Mouse (Mus musculus) embryonic fibroblast, embryonic 13.5 days (primary cell): ENCODE measurements around the gene Arl4c. TPM values are rescaled to one million over a fixed set of nuclear protein-coding genes. Genes with fewer than 3 reads are reported as not detected.
"Not testable (repeated sequence)": the region's sequence is repeated elsewhere in the genome, so short reads cannot be mapped to it uniquely, and the experiment has no call there.

Experiments used
- H3K27ac ChIP-seq: 2 replicates; pipeline ENCODE4 v1.5.1; 2012; ENCODE audit warnings: low read length, control low read depth, inconsistent platforms; ENCODE audit not compliant: insufficient read depth
- H3K4me1 ChIP-seq: 2 replicates; pipeline ENCODE4 v1.6.1; 2011; ENCODE audit warnings: low read length; ENCODE audit not compliant: control insufficient read depth, insufficient read depth
- H3K4me3 ChIP-seq: 2 replicates; pipeline ENCODE4 v1.5.1; 2011; ENCODE audit warnings: mild to moderate bottlenecking, control low read depth, low read length; ENCODE audit not compliant: insufficient read depth
- CTCF ChIP-seq: IDR thresholded peaks from 2 replicates; pipeline ENCODE4 v1.5.1; 2011; ENCODE audit warnings: mild to moderate bottlenecking, control low read depth, low read length, moderate library complexity, borderline replicate concordance; ENCODE audit not compliant: insufficient read depth
- POLR2A ChIP-seq: IDR thresholded peaks from 2 replicates; pipeline ENCODE4 v1.6.1; 2011; ENCODE audit warnings: low read depth, mild to moderate bottlenecking, control low read depth, low read length, moderate library complexity
- polyA plus RNA-seq: library from polyadenylated mRNA; stranded (reverse); fragments of >200 nt; gene quantifications from 2 replicates; pipeline ENCODE4 v1.2.4, GENCODE M21; 2011; ENCODE audit warnings: low read depth; ENCODE audit not compliant: missing spikeins, insufficient read length

Arl4c gene
- polyA plus RNA-seq, 1 experiment, result 36.4 TPM

DNA sequence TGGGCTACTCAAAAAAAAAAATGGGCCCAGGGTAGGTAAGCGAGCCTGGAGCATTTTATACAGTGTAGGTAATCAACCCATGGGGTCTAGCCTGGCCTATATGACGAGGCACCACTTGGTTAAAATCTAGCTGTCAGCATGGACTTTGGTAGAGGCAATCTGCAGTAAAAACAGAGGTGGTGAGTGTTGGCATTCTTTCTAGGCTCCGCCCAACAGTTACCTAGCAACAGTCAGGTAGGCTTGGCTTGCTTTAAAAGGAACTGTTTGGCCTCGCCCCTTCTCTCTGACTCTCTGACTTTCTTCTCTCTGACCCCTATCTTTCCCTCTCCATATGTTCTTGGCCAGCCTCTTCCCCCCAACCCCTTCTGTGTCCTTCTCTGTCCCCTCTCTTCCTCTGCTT is 63.4 kb downstream of the Arl4c start:
- no peak for TF ChIP-seq POLR2A
- TF ChIP-seq CTCF, result no peak
- Histone ChIP-seq H3K27ac (no peak overlapping the region), H3K4me1 (peaks cover 11% of the 10 kb centered on the region)

DNA sequence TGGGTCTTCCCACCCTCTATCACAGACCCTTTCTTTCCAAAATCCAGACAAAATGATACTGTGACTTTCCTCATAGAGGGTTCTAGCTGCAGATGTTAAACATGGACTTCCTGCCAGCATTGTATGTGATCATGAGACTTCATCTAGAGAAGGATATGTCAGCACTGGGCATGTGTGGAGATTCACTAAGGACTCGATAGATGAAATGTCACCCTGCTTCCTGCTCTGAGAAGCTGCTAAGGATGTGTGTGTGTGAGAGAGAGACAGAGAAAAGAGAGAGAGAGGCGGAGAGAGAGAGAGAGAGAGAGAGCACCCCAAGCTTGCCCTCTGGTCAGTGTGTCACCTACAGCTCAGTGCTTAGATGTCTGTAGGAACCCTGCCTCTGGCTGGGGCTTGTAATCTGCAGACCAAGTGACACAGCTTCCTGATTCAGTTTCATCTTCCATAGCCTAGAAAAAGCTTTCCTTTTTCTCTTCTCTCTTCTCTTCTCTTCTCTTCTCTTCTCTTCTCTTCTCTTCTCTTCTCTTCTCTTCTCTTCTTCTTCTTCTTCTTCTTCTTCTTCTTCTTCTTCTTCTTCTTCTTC is 65.4 kb downstream of the Arl4c start:
- H3K4me3 ChIP-seq, H3K27ac ChIP-seq: not testable (repeated sequence)
- peaks cover 11% of the 10 kb centered on the region for H3K4me1 ChIP-seq

More for the DNA sequence above, 63.4 kb downstream of the Arl4c start:
- H3K4me3 ChIP-seq, result no peak overlapping the region

DNA sequence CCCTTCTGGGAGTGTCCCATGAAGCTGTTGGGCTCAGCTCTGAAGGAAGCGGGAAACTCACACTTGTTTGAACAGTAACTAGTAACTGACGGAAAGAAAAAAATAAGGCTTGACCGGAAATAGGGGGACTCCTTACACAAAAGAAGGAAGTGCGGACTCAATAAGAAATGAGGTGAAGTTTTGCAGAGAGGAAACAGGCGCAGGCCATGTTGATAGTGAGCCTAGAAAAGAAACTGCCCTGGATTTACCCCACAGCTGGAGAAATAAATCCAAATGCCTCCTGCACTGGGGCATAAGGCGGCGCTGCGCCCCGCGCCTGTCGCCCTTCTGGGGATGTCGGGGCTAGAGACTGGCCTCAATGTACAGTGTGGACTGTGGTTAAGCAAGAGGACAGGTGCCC is 66.4 kb downstream of the Arl4c start:
- Histone ChIP-seq H3K4me3 (no peak overlapping the region), H3K4me1 (peaks cover 11% of the 10 kb centered on the region), H3K27ac (no peak overlapping the region)
- TF ChIP-seq POLR2A (no peak), CTCF (no peak)

DNA sequence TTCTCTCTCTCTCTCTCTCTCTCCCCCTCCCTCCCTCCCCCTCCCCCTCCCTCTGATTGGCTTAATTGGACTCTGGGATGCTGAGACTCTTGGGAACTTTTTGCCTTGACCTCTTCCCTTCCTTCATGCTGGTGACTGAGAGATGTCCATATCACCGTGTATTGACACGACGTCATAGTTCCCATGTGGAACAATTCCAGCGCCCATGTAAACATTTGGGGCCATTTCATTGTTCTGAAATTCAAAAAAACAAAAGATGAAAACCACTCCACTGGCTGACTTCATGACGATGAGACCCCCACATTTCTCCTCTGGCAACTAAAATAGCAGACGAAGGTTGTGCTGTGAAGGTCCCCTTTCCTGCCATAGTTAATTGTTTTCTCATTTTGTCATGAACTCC is 69.2 kb downstream of the Arl4c start:
- Histone ChIP-seq H3K27ac (no peak overlapping the region), H3K4me1 (no peaks in the 10 kb centered on the region), H3K4me3 (no peak overlapping the region)
- TF ChIP-seq POLR2A (no peak), CTCF (no peak)

DNA sequence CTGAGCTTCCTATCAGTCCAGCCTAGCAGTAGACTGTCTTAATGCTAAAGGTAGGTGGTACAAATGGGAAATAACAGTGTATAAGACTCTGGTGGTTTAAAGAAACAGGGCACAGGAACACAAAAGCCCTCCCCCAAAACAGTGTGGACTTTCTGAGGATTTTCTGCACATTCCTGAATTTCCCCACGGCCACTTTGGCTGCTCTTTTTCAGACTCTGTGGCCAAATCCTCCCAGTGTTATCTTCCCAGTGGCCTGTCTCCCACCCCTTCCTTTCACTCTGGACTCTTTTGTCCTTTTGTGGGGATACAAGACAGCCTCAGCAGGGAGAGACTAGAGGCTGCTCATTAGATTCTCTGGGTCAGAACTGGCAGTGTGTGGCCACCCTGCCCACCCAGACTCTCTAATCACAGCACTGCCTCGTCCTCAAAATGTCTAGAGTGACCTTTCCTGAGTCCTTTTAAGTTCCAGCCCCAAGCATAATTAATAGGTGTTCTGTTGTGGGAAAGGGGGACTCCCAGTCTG is 72.0 kb downstream of the Arl4c start:
- H3K4me1 ChIP-seq, result no peaks in the 10 kb centered on the region
- H3K27ac ChIP-seq, result no peak overlapping the region
- H3K4me3 ChIP-seq, result no peak overlapping the region
- no peak for TF ChIP-seq CTCF
- TF ChIP-seq POLR2A, result no peak

DNA sequence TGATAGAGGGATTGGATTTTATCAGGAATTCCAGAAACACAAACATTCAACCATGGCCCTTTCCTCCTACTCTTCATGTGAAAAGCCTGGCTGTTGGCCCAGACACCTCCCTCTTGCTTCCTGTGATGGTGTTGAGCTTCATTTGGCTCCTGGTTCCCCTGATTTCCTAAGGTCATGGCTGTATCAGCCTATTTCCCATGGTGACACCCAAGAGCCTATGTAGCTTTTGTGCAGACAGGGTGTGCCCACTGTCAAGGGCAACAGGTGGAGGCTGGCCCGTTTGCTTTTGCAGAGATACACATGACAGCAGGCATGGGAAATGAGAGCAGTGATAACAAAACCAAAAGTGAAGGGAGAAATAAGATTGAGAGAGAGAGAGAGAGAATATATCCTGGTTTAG is 76.8 kb downstream of the Arl4c start:
- H3K27ac ChIP-seq, result no peak overlapping the region
- H3K4me1 ChIP-seq, result no peaks in the 10 kb centered on the region
- no peak for TF ChIP-seq CTCF
- no peak for TF ChIP-seq POLR2A
- H3K4me3 ChIP-seq, result no peak overlapping the region

DNA sequence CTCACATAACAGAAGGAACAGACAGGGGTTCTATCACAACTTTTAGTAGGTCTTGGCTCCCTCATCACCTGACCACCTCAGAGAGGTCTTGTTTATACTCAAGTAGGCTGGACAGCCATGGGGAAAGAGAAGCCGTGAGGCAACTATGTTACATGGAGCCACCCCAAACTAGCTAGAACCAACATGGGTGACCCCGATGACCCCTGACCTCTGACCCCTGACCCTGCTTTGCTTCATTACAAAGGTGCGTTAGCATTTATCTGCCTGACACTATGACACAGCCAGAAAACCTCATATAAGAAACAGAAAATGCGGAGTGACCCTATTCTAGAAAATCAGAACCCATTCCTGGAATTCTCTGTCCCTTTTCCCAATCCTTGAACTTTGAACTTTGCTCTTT is 77.6 kb downstream of the Arl4c start:
- Histone ChIP-seq H3K4me3 (no peak overlapping the region), H3K27ac (no peak overlapping the region), H3K4me1 (no peaks in the 10 kb centered on the region)
- TF ChIP-seq CTCF, result no peak
- no peak for TF ChIP-seq POLR2A

DNA sequence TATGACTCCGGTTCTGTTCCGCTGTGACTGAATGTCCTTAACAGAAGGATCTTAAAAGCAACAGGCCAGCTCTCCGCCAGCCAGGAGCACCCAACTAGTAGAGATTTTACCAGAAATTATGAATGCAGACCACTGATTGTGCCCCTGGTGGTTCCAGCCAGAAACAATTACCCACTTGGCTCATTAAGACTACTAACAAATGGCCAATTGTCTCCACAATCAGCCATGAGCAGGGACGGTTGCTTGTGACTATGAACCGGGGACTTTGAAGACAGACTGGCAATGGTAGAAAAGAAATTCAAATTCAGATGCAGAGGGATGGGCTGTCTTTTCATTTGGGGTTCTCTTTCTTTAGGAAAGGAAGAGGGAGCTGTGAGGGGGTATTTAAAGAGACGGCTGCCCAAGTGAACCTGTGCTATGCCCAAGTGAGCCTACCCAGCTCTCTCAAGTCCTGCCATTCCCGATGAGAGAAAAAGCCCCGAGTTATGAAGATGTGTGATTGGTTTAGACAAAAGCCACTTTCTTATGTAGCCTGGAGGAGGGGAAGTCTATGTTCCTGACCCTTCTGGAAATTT is 78.4 kb downstream of the Arl4c start:
- Histone ChIP-seq H3K4me1 (no peaks in the 10 kb centered on the region), H3K4me3 (no peak overlapping the region), H3K27ac (no peak overlapping the region)
- no peak for TF ChIP-seq CTCF
- no peak for TF ChIP-seq POLR2A

Other genes starting within 250 kb of the Arl4c start
- gene Glrp1, start 192.2 kb downstream of the Arl4c start, polyA plus RNA-seq, result 0.33 TPM in 1 of 2 replicates, not detected in the other